Mouse (Mus musculus) heart, adult 2 months (tissue): ENCODE measurements around the gene Sugp2. TPM values are rescaled to one million over a fixed set of nuclear protein-coding genes. Genes with fewer than 3 reads are reported as not detected.

ENCODE experiments used
- DNase-seq, 2 experiments: peaks; one replicate each; pipeline ENCODE4 v3.0.0; 2021
- H3K27ac ChIP-seq: fragments of 200-600 bp; 2 replicates; pipeline ENCODE4 v1.8.1; 2022
- H3K27me3 ChIP-seq: fragments of 200-500 bp; 2 replicates; pipeline ENCODE4 v1.6.1; 2012; ENCODE audit warnings: mild to moderate bottlenecking, low read length, inconsistent platforms, mixed read lengths; ENCODE audit not compliant: control insufficient read depth, insufficient read depth
- H3K36me3 ChIP-seq: fragments of 200-500 bp; 2 replicates; pipeline ENCODE4 v1.6.1; 2012; ENCODE audit warnings: low read length, inconsistent platforms; ENCODE audit not compliant: control insufficient read depth, insufficient read depth
- H3K4me1 ChIP-seq: fragments of 200-500 bp; 2 replicates; pipeline ENCODE4 v1.6.1; 2011; ENCODE audit warnings: low read length; ENCODE audit not compliant: control insufficient read depth, insufficient read depth
- H3K4me3 ChIP-seq: fragments of 200-600 bp; 2 replicates; pipeline ENCODE4 v1.8.1; 2022
- H3K79me2 ChIP-seq: fragments of 200-500 bp; replicated peaks from 2 replicates; pipeline ENCODE4 v1.6.1; 2012; ENCODE audit warnings: mild to moderate bottlenecking, inconsistent platforms, low read length, moderate library complexity, mixed read lengths; ENCODE audit not compliant: control insufficient read depth, insufficient read depth
- H3K9ac ChIP-seq: fragments of 200-500 bp; 2 replicates; pipeline ENCODE4 v1.6.1; 2012; ENCODE audit warnings: low read depth, mild to moderate bottlenecking, control low read depth, inconsistent platforms, low read length, mixed read lengths
- CTCF ChIP-seq: fragments of 200-600 bp; IDR thresholded peaks from 2 replicates; pipeline ENCODE4 v1.8.1; 2022; ENCODE audit warnings: antibody characterized with exemption, mild to moderate bottlenecking, moderate library complexity
- EP300 ChIP-seq: fragments of 200-500 bp; IDR thresholded peaks from 2 replicates; pipeline ENCODE4 v1.6.1; 2011; ENCODE audit warnings: low read depth, low read length, control low read depth; ENCODE audit not compliant: insufficient read depth
- POLR2A ChIP-seq: fragments of 200-500 bp; IDR thresholded peaks from 2 replicates; pipeline ENCODE4 v1.6.1; 2011; ENCODE audit warnings: mild to moderate bottlenecking, low read depth, low read length, control low read depth; ENCODE audit not compliant: insufficient read depth
- WGBS: fragments of 180-500 bp; shearing (Covaris S2); methylation state at CpG from one replicate; pipeline ENCODE4 v1.1.7; 2018; 5-methylcytosine and 5-hydroxymethylcytosine counted together
- intact Hi-C: fragments of 180-260 bp; cut with DNase I; formaldehyde crosslinking; loops from one replicate; pipeline ENCODE4 v1.15.1; 2025
- polyA plus RNA-seq: library from polyadenylated mRNA; depleted of rRNA; stranded (reverse); fragments of >200 nt; gene quantifications from 2 replicates; pipeline ENCODE4 v1.2.3, GENCODE M21; 2012
- total RNA-seq, 2 experiments: library from RNA; stranded (reverse); gene quantifications; 2 replicates each; pipeline ENCODE4 v1.2.3; 2021

The Sugp2 gene
- total and polyA plus RNA-seq, 3 experiments: 27.8 to 38.0 (median 34.3) TPM

DNA sequence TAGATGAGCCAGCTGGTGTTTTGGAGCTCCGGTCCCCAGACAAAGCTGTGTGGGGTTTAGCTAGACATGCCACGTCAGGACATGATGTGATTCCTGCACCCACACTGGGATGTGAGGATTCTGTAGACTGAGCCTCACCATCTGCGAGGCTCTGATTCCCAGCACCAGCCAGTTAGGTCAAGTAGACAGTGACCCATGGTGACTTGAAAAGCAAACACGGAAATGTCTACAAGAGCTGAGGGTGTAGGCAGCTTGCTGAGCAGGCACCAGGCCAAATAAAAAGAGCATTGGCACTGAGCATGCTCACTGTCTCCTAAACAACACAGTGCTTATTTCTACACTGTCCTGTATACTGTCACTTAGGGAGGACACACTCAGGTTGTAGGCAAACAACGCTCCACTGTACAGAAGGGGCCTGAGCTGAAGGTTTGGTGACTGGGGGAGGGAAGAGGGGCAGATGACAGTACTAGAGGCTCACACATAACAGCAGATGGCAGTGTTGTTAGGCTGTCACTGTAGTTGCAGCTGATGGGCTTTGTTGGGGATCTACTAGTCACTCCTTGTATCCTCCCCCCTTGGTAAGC lies 33.8 kb upstream of the Sugp2 start:
- Histone ChIP-seq H3K9ac (no peak overlapping the region), H3K79me2 (no peaks in the 10 kb centered on the region; the same call in 1 of the 2 replicates), H3K27ac (peak overlapping the region; percentile 38; the same call in 1 of the 2 replicates), H3K27me3 (no peaks in the 10 kb centered on the region), H3K36me3 (no peaks in the 10 kb centered on the region), H3K4me1 (peaks cover 9% of the 10 kb centered on the region), H3K4me3 (no peak overlapping the region)
- WGBS: 45% methylated on average over 5 of the region's 5 CpGs
- intact Hi-C loops: loop anchor here (2.0 kb wide), 1 partner anchor 23 kb away; no protein-coding TSS in a partner anchor
- DNase-seq: peak in 1 of 2 experiments; percentile 38
- TF ChIP-seq CTCF (peak; percentile 67), POLR2A (no peak)

DNA sequence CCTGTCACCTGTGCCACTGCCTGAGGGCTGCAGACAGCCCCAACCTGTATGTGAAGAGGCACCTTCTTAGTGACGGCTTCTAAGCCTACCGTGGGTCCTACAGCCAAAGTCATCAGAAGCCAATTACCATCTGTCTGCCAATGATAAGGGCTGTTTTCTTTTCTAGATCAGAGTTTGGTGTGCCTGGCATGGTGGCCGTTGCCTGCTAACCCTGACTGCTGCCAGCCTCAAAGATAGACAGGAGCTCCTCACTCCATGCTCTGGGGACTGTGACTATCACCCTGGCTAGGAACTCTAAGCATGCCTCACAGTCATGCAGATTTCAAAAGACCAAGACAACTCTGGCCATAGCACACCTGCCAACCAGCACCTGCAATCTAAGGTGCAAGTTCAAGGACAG lies 32.6 kb upstream of the Sugp2 start:
- no peak overlapping the region for H3K4me3 ChIP-seq
- no peak overlapping the region; the same call in 1 of the 2 replicates for H3K27ac ChIP-seq
- no peak overlapping the region for H3K9ac ChIP-seq
- TF ChIP-seq CTCF (no peak), EP300 (no peak), POLR2A (no peak)
- 42% methylated on average over 3 of the region's 3 CpGs for WGBS
- H3K4me1 ChIP-seq: peaks cover 9% of the 10 kb centered on the region
- no peaks in the 10 kb centered on the region for H3K27me3 ChIP-seq
- intact Hi-C loops: loop anchor here (2.0 kb wide), 1 partner anchor 21 kb away; no protein-coding TSS in a partner anchor
- H3K79me2 ChIP-seq: no peaks in the 10 kb centered on the region; the same call in 1 of the 2 replicates
- DNase-seq: no peak
- H3K36me3 ChIP-seq: no peaks in the 10 kb centered on the region

DNA sequence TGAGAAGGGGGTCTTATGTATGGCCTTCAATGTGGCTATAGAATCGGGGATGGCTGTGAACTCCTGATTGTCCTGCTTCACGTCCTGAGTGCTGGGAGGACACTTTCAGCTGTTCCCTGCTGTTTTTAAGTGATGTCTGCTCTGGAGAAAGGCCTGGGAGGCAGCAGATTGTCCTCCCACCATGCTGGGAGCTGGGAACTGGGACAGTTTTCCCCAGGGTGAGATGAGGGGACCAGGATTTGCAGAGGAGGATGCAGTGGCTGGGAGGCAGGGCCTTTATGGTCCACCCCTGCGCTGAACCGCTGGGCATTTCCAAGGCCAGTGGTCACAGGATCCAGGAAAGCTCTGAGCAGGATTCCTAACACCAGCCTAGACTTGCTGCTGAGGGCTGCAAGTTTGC lies 31.0 kb upstream of the Sugp2 start:
- Histone ChIP-seq H3K27me3 (no peaks in the 10 kb centered on the region), H3K4me1 (peaks cover 10% of the 10 kb centered on the region), H3K79me2 (no peaks in the 10 kb centered on the region; the same call in 1 of the 2 replicates), H3K9ac (no peak overlapping the region), H3K36me3 (no peaks in the 10 kb centered on the region), H3K27ac (no peak overlapping the region), H3K4me3 (no peak overlapping the region)
- no peak for DNase-seq
- TF ChIP-seq POLR2A (no peak), CTCF (no peak), EP300 (no peak)
- 70% methylated on average over 4 of the region's 4 CpGs for WGBS
- intact Hi-C loops: no loop called here

DNA sequence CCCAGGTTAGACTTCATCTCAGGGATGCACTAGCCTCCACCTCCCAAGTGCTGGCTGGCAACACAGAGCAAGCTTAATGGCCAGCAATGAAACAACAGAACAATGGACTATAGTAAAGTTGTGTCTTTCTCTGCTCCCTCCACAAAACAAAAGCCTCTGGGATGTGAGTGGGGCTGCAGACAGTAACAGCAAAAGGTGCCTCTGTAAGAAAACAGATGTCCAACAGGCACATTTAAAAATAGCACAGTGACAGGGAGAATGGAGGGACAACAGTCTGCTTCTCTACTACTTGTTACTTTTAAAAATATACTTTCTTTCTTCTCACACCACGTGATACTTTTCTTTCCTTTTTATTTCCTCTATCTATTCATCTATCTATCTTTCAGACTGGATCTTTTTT lies 29.3 kb upstream of the Sugp2 start:
- Histone ChIP-seq H3K4me1 (peaks cover 13% of the 10 kb centered on the region), H3K9ac (no peak overlapping the region), H3K36me3 (no peaks in the 10 kb centered on the region), H3K79me2 (no peaks in the 10 kb centered on the region; the same call in 1 of the 2 replicates), H3K27ac (peak overlapping the region; percentile 64), H3K4me3 (no peak overlapping the region), H3K27me3 (no peaks in the 10 kb centered on the region)
- TF ChIP-seq EP300 (no peak), CTCF (no peak), POLR2A (no peak)
- 41% methylated on average over 1 of the region's 1 CpGs for whole genome bisulfite sequencing
- intact Hi-C loops: no loop called here
- DNase-seq: no peak

DNA sequence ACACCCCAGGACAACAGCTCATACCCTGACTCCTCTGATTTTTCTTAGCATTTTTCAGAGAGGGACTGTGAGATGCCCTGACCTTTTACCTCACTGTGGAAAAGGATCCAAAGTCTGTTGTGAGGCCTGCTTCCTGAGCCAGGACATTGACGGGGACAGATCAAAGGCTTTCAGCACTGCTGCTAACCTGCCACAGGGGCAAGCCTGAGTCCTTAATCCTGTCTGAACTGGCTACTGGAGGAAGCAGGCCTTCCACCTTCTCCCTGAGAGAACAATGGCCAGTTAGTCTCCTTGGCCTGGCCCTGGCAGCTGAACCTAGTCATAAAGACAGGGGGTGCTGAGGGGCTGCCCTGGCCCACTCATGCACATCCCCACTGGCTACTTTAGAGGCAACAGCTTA lies 25.9 kb upstream of the Sugp2 start:
- WGBS: 23% methylated on average over 1 of the region's 1 CpGs
- no peak for DNase-seq
- H3K4me1 ChIP-seq: peaks cover 5% of the 10 kb centered on the region; the same call in 1 of the 2 replicates
- H3K9ac ChIP-seq: no peak overlapping the region
- intact Hi-C loops: no loop called here
- H3K79me2 ChIP-seq: no peaks in the 10 kb centered on the region
- no peak overlapping the region for H3K4me3 ChIP-seq
- no peak overlapping the region; the same call in 1 of the 2 replicates for H3K27ac ChIP-seq
- TF ChIP-seq EP300 (no peak), CTCF (no peak), POLR2A (no peak)
- H3K27me3 ChIP-seq: no peaks in the 10 kb centered on the region
- no peaks in the 10 kb centered on the region for H3K36me3 ChIP-seq

DNA sequence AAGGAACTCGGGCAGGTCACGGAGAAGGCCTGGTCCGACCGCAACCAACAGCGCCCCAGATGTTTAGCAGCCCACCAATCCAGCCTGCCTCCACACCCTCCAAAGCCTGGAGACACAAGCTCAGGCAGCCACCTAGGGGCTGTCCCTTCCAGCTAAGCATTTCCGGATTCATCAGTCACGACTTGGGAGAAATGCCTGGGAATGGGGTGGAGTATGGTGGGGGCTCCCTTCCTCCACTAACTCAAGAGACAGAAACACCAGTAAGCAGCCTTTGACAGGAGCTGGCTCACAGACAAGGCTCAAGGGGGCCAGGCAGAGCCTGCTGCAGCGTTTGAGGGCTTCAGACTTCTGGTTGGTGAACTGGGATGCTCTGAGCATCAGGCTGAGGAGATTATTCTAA lies 23.5 kb upstream of the Sugp2 start:
- no peak for TF ChIP-seq EP300
- peak; percentile 20; the same call in 1 of the 2 replicates for TF ChIP-seq CTCF
- TF ChIP-seq POLR2A: no peak
- H3K79me2 ChIP-seq: no peaks in the 10 kb centered on the region
- H3K4me1 ChIP-seq: peaks cover 5% of the 10 kb centered on the region
- H3K4me3 ChIP-seq: peak overlapping the region; percentile 27; the same call in 1 of the 2 replicates
- no peaks in the 10 kb centered on the region for H3K36me3 ChIP-seq
- WGBS: 28% methylated on average over 8 of the region's 8 CpGs
- DNase-seq: no peak
- no peaks in the 10 kb centered on the region for H3K27me3 ChIP-seq
- intact Hi-C loops: loop anchor here (2.0 to 5.0 kb wide), 2 partner anchors 38 to 308 kb away; partner anchors contain the start of genes Ndufa13, Tmem161a, Tssk6 and Yjefn3
- peak overlapping the region; percentile 96 for H3K27ac ChIP-seq
- H3K9ac ChIP-seq: peak overlapping the region; percentile 45
